Mouse (Mus musculus): ENCODE results near the gene Dlx2. TPM values are rescaled to one million over a fixed set of nuclear protein-coding genes. Genes with fewer than 3 reads are reported as not detected.

Gene Dlx2
- polyA plus RNA-seq, 1 experiment from 2014 or later, result 21.9 TPM

GRCm38 (mm10) chr2:71545882-71546639 is 493 bp downstream of the Dlx2 start:
- Histone ChIP-seq H3K36me3 (no peaks in the 10 kb centered on the region), H3K27me3 (peaks cover 69% of the 10 kb centered on the region), H3K9ac (peak overlapping the region; percentile 82), H3K9me3 (no peaks in the 10 kb centered on the region), H3K4me3 (peak overlapping the region; percentile 65), H3K27ac (peak overlapping the region; percentile 91), H3K4me1 (peaks cover 18% of the 10 kb centered on the region), H3K4me2 (replicated peaks) (peak overlapping the region; percentile 89)
- ATAC-seq (ENCODE audit: insufficient number of reproducible peaks, insufficient read depth, low FRiP score, low TSS enrichment), result peak; percentile 62
- WGBS, result 1% methylated on average over 58 of the region's 59 CpGs

GRCm38 (mm10) chr2:71545401-71545881 is 1.1 kb downstream of the Dlx2 start:
- Histone ChIP-seq H3K9me3 (no peaks in the 10 kb centered on the region), H3K27ac (peak overlapping the region; percentile 91), H3K9ac (peak overlapping the region; percentile 82), H3K4me3 (peak overlapping the region; percentile 65), H3K4me2 (replicated peaks) (peak overlapping the region; percentile 89), H3K36me3 (no peaks in the 10 kb centered on the region), H3K4me1 (peaks cover 24% of the 10 kb centered on the region), H3K27me3 (peaks cover 64% of the 10 kb centered on the region)
- 1% methylated on average over 32 of the region's 32 CpGs for WGBS
- ATAC-seq (ENCODE audit: insufficient number of reproducible peaks, insufficient read depth, low FRiP score, low TSS enrichment), result no peak

GRCm38 (mm10) chr2:71544391-71545285 is 1.9 kb downstream of the Dlx2 start:
- H3K4me1 ChIP-seq, result peaks cover 27% of the 10 kb centered on the region
- H3K36me3 ChIP-seq, result no peaks in the 10 kb centered on the region
- peaks cover 62% of the 10 kb centered on the region for H3K27me3 ChIP-seq
- H3K4me2 ChIP-seq (replicated peaks), result peak overlapping the region; percentile 89
- peak overlapping the region; percentile 91 for H3K27ac ChIP-seq
- under 1% methylated on average over 61 of the region's 61 CpGs for WGBS
- H3K9me3 ChIP-seq, result no peaks in the 10 kb centered on the region
- peak overlapping the region; percentile 65 for H3K4me3 ChIP-seq
- no peak for ATAC-seq (ENCODE audit: insufficient number of reproducible peaks, insufficient read depth, low FRiP score, low TSS enrichment)
- peak overlapping the region; percentile 82 for H3K9ac ChIP-seq

GRCm38 (mm10) chr2:71543948-71544347 is 2.6 kb downstream of the Dlx2 start:
- Histone ChIP-seq H3K9me3 (no peaks in the 10 kb centered on the region), H3K4me2 (replicated peaks) (peak overlapping the region; percentile 89), H3K9ac (peak overlapping the region; percentile 82), H3K27ac (peak overlapping the region; percentile 91), H3K4me1 (peaks cover 31% of the 10 kb centered on the region), H3K27me3 (peaks cover 64% of the 10 kb centered on the region), H3K4me3 (peak overlapping the region; percentile 65), H3K36me3 (no peaks in the 10 kb centered on the region)
- no peak for ATAC-seq (ENCODE audit: insufficient number of reproducible peaks, insufficient read depth, low FRiP score, low TSS enrichment)
- 2% methylated on average over 20 of the region's 20 CpGs for WGBS

- Histone ChIP-seq H3K9me3 (no peaks in the 10 kb centered on the region), H3K4me3 (peak overlapping the region; percentile 65), H3K27ac (peak overlapping the region; percentile 91), H3K27me3 (peaks cover 64% of the 10 kb centered on the region), H3K4me1 (peaks cover 31% of the 10 kb centered on the region), H3K36me3 (no peaks in the 10 kb centered on the region), H3K4me2 (replicated peaks) (peak overlapping the region; percentile 89), H3K9ac (peak overlapping the region; percentile 82)
- under 1% methylated on average over 9 of the region's 9 CpGs for WGBS
- ATAC-seq (ENCODE audit: insufficient number of reproducible peaks, insufficient read depth, low FRiP score, low TSS enrichment), result no peak
Observed at GRCm38 (mm10) chr2:71543531-71543930, 3.0 kb downstream of the Dlx2 start.

GRCm38 (mm10) chr2:71542816-71543301 is 3.7 kb downstream of the Dlx2 start:
- ATAC-seq (ENCODE audit: insufficient number of reproducible peaks, insufficient read depth, low FRiP score, low TSS enrichment), result no peak
- Histone ChIP-seq H3K36me3 (no peaks in the 10 kb centered on the region), H3K27me3 (peaks cover 59% of the 10 kb centered on the region), H3K4me2 (replicated peaks) (peak overlapping the region; percentile 89), H3K9ac (peak overlapping the region; percentile 69), H3K4me1 (peaks cover 28% of the 10 kb centered on the region), H3K4me3 (peak overlapping the region; percentile 65), H3K27ac (peak overlapping the region; percentile 89), H3K9me3 (no peaks in the 10 kb centered on the region)
- under 1% methylated on average over 28 of the region's 30 CpGs for WGBS

- no peak for ATAC-seq (ENCODE audit: insufficient number of reproducible peaks, insufficient read depth, low FRiP score, low TSS enrichment)
- Histone ChIP-seq H3K4me2 (replicated peaks) (peak overlapping the region; percentile 89), H3K9me3 (no peaks in the 10 kb centered on the region), H3K9ac (peak overlapping the region; percentile 69; the same call in 1 of the 2 replicates), H3K27ac (peak overlapping the region; percentile 89), H3K4me1 (peaks cover 28% of the 10 kb centered on the region), H3K4me3 (peak overlapping the region; percentile 65), H3K27me3 (peaks cover 61% of the 10 kb centered on the region), H3K36me3 (no peaks in the 10 kb centered on the region)
- 8% methylated on average over 11 of the region's 11 CpGs for WGBS
Observed at GRCm38 (mm10) chr2:71542227-71542815, 4.2 kb downstream of the Dlx2 start.

- Histone ChIP-seq H3K36me3 (no peaks in the 10 kb centered on the region), H3K9ac (peak overlapping the region; percentile 69), H3K4me1 (peaks cover 28% of the 10 kb centered on the region), H3K4me3 (peak overlapping the region; percentile 65), H3K27me3 (peaks cover 64% of the 10 kb centered on the region), H3K27ac (peak overlapping the region; percentile 89), H3K9me3 (no peaks in the 10 kb centered on the region), H3K4me2 (replicated peaks) (peak overlapping the region; percentile 89)
- 0 out of 2 replicates have a peak, but pooled peaks have one; percentile 16 for ATAC-seq (ENCODE audit: insufficient number of reproducible peaks, insufficient read depth, low FRiP score, low TSS enrichment)
- WGBS, result 2% methylated on average over 36 of the region's 37 CpGs
Observed at GRCm38 (mm10) chr2:71541418-71542226, 4.9 kb downstream of the Dlx2 start.

GRCm38 (mm10) chr2:71540611-71541417 is 5.7 kb downstream of the Dlx2 start:
- ATAC-seq (ENCODE audit: insufficient number of reproducible peaks, insufficient read depth, low FRiP score, low TSS enrichment), result no peak
- Histone ChIP-seq H3K9me3 (no peaks in the 10 kb centered on the region), H3K27ac (peak overlapping the region; percentile 89), H3K4me3 (peak overlapping the region; percentile 34), H3K4me1 (peaks cover 22% of the 10 kb centered on the region), H3K36me3 (no peaks in the 10 kb centered on the region), H3K27me3 (peaks cover 63% of the 10 kb centered on the region), H3K9ac (peak overlapping the region; percentile 46), H3K4me2 (replicated peaks) (peak overlapping the region; percentile 89)
- WGBS, result 0% methylated on average over 47 of the region's 48 CpGs
